Mouse (Mus musculus) embryonic facial prominence, embryonic 13.5 days (tissue): Measurements from ENCODE around the gene Six1. TPM values are rescaled to one million over a fixed set of nuclear protein-coding genes. Genes with fewer than 3 reads are reported as not detected.

ENCODE experiments used
- ATAC-seq: fragments of 200-750 bp; cut with Nextera tagmentation; 2 replicates; pipeline ENCODE4 v1.8.0; 2017; ENCODE audit warnings: low read depth; ENCODE audit not compliant: insufficient number of reproducible peaks, insufficient read depth, low FRiP score, low TSS enrichment
- H3K27ac ChIP-seq: fragments of 300-500 bp; sonication (generic); 2 replicates; pipeline ENCODE4 v1.5.1; 2015; ENCODE audit warnings: moderate library complexity, mild to moderate bottlenecking, inconsistent platforms
- H3K27me3 ChIP-seq: fragments of 300-500 bp; sonication (generic); 2 replicates; pipeline ENCODE4 v1.6.1; 2015; ENCODE audit warnings: mild to moderate bottlenecking, inconsistent platforms
- H3K36me3 ChIP-seq: fragments of 300-500 bp; sonication (generic); 2 replicates; pipeline ENCODE4 v1.6.1; 2015; ENCODE audit warnings: mild to moderate bottlenecking, inconsistent platforms
- H3K4me1 ChIP-seq: fragments of 300-500 bp; sonication (generic); 2 replicates; pipeline ENCODE4 v1.6.1; 2015; ENCODE audit warnings: inconsistent platforms
- H3K4me2 ChIP-seq: fragments of 300-500 bp; sonication (generic); 2 replicates; pipeline ENCODE4 v1.6.1; 2015; ENCODE audit warnings: moderate library complexity, mild to moderate bottlenecking, inconsistent platforms
- H3K4me3 ChIP-seq: fragments of 300-500 bp; sonication (generic); 2 replicates; pipeline ENCODE4 v1.5.1; 2015; ENCODE audit warnings: mild to moderate bottlenecking, inconsistent platforms
- H3K9ac ChIP-seq: fragments of 300-500 bp; sonication (generic); 2 replicates; pipeline ENCODE4 v1.6.1; 2015; ENCODE audit warnings: mild to moderate bottlenecking, inconsistent platforms
- H3K9me3 ChIP-seq: fragments of 300-500 bp; sonication (generic); 2 replicates; pipeline ENCODE4 v1.6.1; 2016; ENCODE audit warnings: inconsistent platforms
- WGBS: fragments of 180-500 bp; shearing (Covaris S2); methylation state at CpG from one replicate; pipeline ENCODE4 v1.1.7; 2015; ENCODE audit warnings: mixed read lengths; 5-methylcytosine and 5-hydroxymethylcytosine counted together
- polyA plus RNA-seq: library from polyadenylated mRNA; unstranded; fragments of >200 nt; fragmentation: Nextera tagmentation; extraction: Ambion mirVana; gene quantifications from 2 replicates; pipeline ENCODE4 v1.2.1, GENCODE M21; 2015

The Six1 gene
- polyA plus RNA-seq, 1 experiment from 2014 or later = 35.0 TPM

DNA sequence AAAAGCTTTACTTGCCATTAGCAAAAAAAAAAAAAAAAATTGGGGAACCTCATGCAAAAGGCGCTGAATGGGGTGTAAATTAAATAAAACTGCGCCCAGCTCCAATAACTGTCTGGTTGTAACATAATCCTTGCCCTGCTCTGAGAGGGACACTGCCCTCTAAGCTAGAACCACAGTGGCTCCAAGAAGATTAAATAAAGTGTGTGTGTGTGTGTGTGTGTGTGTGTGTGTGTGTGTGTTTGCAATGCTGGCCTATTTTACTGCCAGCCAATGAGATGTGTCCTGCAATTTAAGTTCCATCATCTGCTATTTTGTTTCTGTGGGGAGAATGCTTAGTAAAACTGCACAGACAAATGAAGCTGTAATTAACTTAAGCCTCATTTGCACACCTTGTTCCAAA is 6.1 kb downstream of the Six1 start:
- Histone ChIP-seq H3K27me3 (peaks cover 69% of the 10 kb centered on the region), H3K27ac (no peak overlapping the region), H3K4me2 (peak overlapping the region; percentile 73), H3K4me1 (peaks cover 50% of the 10 kb centered on the region), H3K9me3 (no peaks in the 10 kb centered on the region), H3K36me3 (peaks cover 5% of the 10 kb centered on the region; the same call in 1 of the 2 replicates), H3K9ac (no peak overlapping the region), H3K4me3 (peak overlapping the region; percentile 78; the same call in 1 of the 2 replicates)
- WGBS = 10% methylated on average over 2 of the region's 2 CpGs
- ATAC-seq = no peak

DNA sequence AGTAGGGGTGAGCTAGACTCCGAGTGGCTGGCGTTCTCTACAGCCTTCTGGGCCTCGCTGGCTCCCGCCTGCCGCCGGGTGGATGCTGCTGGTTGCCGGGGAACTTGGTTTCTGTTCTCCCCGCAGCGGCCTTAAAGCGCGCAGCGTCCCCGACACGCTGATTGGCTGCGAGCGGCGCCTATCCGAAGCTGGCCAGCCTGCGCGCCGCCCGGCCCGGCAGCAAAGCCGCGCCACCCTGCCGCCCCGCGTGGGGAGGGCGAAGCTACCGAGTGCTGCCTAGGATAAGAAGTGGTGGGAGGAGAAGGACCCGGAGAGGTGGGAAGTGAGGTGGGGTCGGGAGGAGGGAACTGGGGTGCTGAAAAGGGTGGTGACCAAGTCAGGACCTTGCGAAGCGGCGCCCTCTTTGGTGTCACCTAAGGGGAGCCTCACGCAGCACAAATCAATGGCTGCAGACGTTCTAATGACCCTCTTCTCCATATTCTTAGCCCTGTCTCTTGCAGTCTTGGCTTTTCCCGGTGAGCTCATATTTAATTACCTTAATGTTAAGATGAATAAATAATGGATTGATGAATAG is 7.0 kb downstream of the Six1 start:
- peak overlapping the region; percentile 99 for H3K9ac ChIP-seq
- H3K4me1 ChIP-seq = peaks cover 41% of the 10 kb centered on the region
- under 1% methylated on average over 38 of the region's 38 CpGs for WGBS
- peaks cover 5% of the 10 kb centered on the region; the same call in 1 of the 2 replicates for H3K36me3 ChIP-seq
- H3K27me3 ChIP-seq = peaks cover 62% of the 10 kb centered on the region
- peak; percentile 85 for ATAC-seq
- H3K4me2 ChIP-seq = peak overlapping the region; percentile 73
- H3K27ac ChIP-seq = peak overlapping the region; percentile 95
- H3K4me3 ChIP-seq = peak overlapping the region; percentile 78
- no peaks in the 10 kb centered on the region for H3K9me3 ChIP-seq

DNA sequence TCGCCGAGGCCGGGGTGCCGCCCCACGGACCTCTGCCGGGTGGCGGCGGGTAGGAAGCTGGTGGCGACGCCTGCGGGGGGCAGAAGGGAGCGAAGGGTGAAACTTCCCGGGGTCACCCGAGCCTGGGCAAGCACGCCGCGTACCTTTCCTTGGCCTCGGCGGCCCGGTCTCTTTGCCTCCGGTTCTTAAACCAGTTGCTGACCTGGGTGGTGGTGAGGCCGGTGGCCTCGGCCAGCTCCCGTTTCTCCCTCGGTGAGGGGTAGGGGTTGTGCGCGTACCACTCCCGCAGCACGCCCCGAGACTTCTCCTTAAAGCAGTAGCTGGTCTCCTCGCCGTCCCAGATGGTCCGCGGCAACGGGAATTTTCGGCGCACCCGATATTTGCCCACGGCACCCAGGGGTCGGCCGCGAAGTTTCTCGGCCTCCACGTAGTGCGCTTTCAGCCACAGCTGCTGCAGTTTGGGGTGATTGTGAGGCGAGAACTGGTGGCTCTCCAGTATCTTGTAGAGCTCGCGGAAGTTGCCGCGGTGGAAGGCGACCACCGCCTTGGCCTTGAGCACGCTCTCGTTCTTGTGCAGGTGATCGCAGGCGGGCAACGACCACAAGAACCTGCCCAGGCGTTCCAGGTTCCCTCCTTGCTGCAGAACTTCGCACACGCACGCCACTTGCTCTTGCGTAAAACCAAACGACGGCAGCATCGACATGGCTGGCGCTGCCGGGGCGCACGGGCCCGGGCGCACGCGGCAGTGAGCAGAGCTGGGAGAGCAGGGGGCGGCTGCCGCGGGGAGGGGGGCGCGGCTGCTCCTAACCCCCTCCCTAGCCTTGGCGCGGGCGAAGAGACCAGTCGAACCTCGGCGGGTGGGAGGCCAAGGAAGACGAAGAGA is 7.7 kb downstream of the Six1 start:
- no peaks in the 10 kb centered on the region for H3K9me3 ChIP-seq
- peak overlapping the region; percentile 78 for H3K4me3 ChIP-seq
- ATAC-seq = 0 out of 2 replicates have a peak, but pooled peaks have one; percentile 16
- H3K27ac ChIP-seq = peak overlapping the region; percentile 95
- peaks cover 5% of the 10 kb centered on the region; the same call in 1 of the 2 replicates for H3K36me3 ChIP-seq
- WGBS = under 1% methylated on average over 85 of the region's 85 CpGs
- H3K9ac ChIP-seq = peak overlapping the region; percentile 99
- H3K27me3 ChIP-seq = peaks cover 65% of the 10 kb centered on the region
- H3K4me1 ChIP-seq = peaks cover 41% of the 10 kb centered on the region
- H3K4me2 ChIP-seq = peak overlapping the region; percentile 73

DNA sequence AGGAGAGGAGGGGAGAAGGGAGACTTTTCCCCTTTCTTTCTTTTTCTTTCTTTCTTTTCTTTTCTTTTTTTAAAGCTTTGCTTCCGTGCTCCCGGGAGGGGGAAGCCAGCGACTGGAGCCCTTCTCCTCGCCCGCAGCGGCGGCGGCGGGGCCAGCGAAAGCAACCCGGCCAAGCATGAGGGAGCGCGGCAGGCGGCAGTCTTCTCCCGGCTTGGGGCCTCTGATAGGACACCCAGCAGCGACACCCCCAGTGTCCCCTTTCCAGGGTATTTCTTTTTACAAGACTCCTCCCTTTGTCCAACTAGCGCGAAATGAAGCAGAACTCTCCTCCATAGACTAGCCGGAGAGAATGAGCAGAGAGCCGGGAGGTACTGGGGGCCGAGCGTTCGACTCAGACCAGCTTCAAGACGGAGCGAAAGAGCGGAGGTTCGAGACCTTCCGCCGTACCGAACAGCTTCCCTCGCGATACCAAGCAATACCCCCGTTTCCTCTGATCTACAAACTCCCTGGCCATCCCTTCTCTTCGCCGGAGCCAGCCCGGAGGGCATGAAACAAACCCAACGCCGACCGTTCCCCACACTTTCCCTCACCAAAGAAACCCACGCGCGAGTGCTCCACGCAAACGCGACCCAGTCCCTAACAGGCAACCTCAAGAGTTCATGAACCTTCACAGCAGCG is 8.5 kb downstream of the Six1 start:
- Histone ChIP-seq H3K9me3 (no peaks in the 10 kb centered on the region), H3K27ac (peak overlapping the region; percentile 95), H3K9ac (peak overlapping the region; percentile 99), H3K4me1 (peaks cover 39% of the 10 kb centered on the region), H3K27me3 (peaks cover 59% of the 10 kb centered on the region), H3K4me3 (peak overlapping the region; percentile 78), H3K36me3 (peaks cover 5% of the 10 kb centered on the region; the same call in 1 of the 2 replicates), H3K4me2 (peak overlapping the region; percentile 73)
- ATAC-seq = no peak
- under 1% methylated on average over 46 of the region's 46 CpGs for WGBS

DNA sequence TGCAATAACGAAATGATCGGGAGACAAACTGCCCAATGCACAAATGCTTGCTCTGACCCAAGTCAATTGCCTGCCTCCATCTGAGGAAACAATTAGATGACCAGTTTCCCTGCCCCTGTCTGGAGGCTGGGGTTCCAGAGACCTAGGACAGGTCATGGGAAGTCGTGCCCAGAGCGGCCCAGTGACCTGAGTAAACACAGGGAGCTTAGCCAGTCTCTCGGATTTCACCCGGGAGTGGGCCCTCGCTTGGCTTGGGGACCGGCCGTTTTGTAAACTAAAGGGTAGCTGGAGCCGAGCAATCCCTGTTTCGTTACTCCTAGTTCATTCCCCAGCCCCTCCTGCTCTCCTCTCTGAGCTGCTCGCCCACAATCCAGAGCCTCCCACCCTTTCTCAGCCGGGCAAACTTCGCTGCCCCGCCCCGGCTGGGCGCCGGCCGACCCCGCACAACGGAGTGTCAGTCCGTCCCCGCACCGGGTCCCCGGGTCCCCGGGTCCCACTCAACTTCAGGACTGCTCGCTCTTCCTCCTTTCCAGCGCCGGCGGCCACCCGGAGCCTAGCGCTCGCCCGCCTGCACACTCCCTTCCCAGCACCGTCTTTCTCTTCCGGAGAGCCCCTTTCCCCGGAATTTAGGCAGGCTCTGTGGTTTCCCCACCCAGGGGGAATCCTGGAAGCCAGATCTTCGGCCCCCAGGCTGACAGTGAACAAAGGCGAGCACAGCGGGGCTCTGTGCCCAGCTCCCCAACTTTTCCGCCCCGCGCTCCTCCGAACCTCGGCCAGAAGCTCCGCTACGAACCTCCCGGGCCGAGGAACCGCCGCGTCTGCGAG is 9.3 kb downstream of the Six1 start:
- Histone ChIP-seq H3K4me2 (peak overlapping the region; percentile 73), H3K9ac (peak overlapping the region; percentile 99), H3K4me3 (peak overlapping the region; percentile 78), H3K27ac (peak overlapping the region; percentile 95), H3K9me3 (no peaks in the 10 kb centered on the region), H3K4me1 (peaks cover 42% of the 10 kb centered on the region), H3K36me3 (peaks cover 5% of the 10 kb centered on the region; the same call in 1 of the 2 replicates), H3K27me3 (peaks cover 59% of the 10 kb centered on the region)
- no peak for ATAC-seq
- under 1% methylated on average over 53 of the region's 53 CpGs for WGBS

DNA sequence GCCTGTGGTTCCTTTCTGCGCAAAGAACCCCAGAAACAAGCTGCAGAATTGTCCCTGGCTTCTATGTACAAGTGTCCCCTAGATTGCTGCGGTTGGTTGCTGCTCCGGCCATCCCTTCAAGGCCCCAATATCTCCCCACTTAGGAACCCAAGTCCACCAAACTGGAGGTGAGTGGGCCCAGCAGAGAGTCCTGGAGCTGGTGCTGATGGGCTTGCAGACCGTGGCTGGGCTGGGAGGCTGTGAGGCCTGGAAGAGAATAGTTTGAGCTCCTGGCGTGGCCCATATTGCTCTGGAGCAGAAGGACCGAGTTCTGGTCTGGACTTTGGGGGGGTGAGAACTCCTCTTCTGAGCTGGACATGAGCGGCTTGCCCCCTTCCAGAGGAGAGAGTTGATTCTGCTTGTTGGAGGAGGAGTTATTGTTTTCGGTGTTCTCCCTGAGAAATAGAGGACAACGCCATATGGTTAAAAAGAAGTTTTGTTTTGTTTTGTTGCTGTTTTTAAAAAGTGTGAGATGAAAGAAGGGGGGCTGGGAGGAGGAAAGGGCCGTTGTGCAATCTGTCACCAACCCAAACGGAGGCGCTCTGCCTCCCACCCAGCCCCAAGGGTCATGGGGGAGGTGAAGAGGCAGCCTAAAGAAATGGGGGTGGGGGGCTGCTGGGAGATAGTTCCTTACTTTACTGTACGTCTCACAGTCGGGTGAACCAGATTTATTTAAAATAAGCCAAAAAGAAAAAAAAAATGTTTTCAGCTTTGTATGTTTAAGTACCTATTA is 10.1 kb downstream of the Six1 start:
- no peaks in the 10 kb centered on the region for H3K9me3 ChIP-seq
- H3K27me3 ChIP-seq = peaks cover 51% of the 10 kb centered on the region
- peak overlapping the region; percentile 78 for H3K4me3 ChIP-seq
- WGBS = 18% methylated on average over 14 of the region's 14 CpGs
- peaks cover 5% of the 10 kb centered on the region; the same call in 1 of the 2 replicates for H3K36me3 ChIP-seq
- peak overlapping the region; percentile 95 for H3K27ac ChIP-seq
- no peak for ATAC-seq
- peak overlapping the region; percentile 99 for H3K9ac ChIP-seq
- H3K4me2 ChIP-seq = peak overlapping the region; percentile 73
- peaks cover 45% of the 10 kb centered on the region for H3K4me1 ChIP-seq

DNA sequence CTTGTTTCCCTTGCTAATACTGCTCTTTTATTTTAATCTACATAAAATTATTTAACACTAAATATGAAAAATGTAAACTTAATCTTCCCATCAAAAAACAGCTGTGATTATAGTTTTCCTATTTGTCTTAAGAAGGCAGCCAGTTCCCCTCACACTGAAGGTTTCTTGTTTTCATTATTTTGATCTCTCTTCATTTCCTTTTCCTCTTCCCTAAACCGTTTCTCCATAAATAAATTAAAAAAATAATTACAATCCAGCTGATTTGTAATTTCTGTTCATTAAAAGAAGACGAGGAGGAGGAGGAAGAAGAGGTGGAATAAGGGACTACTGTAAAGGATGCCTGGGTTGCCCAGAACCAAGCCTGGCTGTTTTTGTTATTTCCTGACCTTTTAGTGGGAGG is 10.8 kb downstream of the Six1 start:
- Histone ChIP-seq H3K36me3 (peaks cover 5% of the 10 kb centered on the region; the same call in 1 of the 2 replicates), H3K4me3 (peak overlapping the region; percentile 78), H3K4me1 (peaks cover 44% of the 10 kb centered on the region), H3K4me2 (peak overlapping the region; percentile 73), H3K9me3 (no peaks in the 10 kb centered on the region), H3K27me3 (peaks cover 45% of the 10 kb centered on the region), H3K27ac (peak overlapping the region; percentile 95), H3K9ac (peak overlapping the region; percentile 99)
- ATAC-seq = no peak
- WGBS = 4% methylated on average over 2 of the region's 2 CpGs

DNA sequence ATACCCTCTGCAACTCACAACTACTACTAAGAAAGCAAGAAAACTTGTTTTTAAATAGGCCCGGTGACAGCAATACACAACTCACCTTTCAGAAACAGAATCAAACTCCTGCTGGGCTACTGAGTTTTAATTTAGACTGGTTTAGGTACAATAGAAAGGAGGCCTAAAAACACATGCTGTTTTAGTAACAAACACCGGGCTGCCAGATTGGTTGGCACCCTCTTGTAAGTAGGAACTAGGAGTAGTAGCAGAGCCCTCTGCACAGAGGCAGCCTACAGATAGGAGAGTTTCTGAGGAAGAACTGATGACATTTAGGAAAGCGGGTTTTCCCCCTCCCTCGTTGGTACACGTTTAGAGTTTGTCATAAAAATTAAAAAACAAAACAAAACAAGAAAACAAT is 11.3 kb downstream of the Six1 start:
- Histone ChIP-seq H3K4me1 (peaks cover 45% of the 10 kb centered on the region), H3K9ac (peak overlapping the region; percentile 74), H3K9me3 (no peaks in the 10 kb centered on the region), H3K4me2 (peak overlapping the region; percentile 73), H3K4me3 (peak overlapping the region; percentile 78), H3K27ac (no peak overlapping the region), H3K27me3 (peaks cover 45% of the 10 kb centered on the region), H3K36me3 (peaks cover 5% of the 10 kb centered on the region; the same call in 1 of the 2 replicates)
- ATAC-seq = no peak
- whole genome bisulfite sequencing = 15% methylated on average over 5 of the region's 5 CpGs

DNA sequence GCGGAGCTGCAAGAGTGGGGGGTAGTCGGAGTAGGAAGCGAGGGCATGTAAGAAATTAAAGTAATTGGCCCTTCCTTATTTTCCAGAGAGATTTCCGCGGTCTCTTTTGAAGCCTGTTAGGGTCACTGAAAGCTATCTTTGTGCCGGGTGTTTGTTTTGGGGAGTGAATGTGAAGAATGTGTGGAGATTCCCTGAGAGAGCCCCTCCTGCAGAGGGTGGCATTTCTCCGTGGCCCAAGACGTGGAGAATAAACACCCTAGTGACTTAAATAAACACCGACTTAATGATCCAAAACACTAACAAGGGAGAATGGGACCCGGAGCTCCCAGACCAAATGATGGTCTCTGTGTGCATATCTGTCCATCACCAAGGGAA is 12.4 kb downstream of the Six1 start:
- peak overlapping the region; percentile 73 for H3K4me2 ChIP-seq
- H3K36me3 ChIP-seq = peaks cover 5% of the 10 kb centered on the region; the same call in 1 of the 2 replicates
- H3K9ac ChIP-seq = peak overlapping the region; percentile 82
- peaks cover 36% of the 10 kb centered on the region for H3K27me3 ChIP-seq
- peak overlapping the region; percentile 77 for H3K27ac ChIP-seq
- H3K9me3 ChIP-seq = no peaks in the 10 kb centered on the region
- WGBS = 4% methylated on average over 10 of the region's 10 CpGs
- H3K4me1 ChIP-seq = peaks cover 47% of the 10 kb centered on the region
- no peak for ATAC-seq
- peak overlapping the region; percentile 78 for H3K4me3 ChIP-seq

DNA sequence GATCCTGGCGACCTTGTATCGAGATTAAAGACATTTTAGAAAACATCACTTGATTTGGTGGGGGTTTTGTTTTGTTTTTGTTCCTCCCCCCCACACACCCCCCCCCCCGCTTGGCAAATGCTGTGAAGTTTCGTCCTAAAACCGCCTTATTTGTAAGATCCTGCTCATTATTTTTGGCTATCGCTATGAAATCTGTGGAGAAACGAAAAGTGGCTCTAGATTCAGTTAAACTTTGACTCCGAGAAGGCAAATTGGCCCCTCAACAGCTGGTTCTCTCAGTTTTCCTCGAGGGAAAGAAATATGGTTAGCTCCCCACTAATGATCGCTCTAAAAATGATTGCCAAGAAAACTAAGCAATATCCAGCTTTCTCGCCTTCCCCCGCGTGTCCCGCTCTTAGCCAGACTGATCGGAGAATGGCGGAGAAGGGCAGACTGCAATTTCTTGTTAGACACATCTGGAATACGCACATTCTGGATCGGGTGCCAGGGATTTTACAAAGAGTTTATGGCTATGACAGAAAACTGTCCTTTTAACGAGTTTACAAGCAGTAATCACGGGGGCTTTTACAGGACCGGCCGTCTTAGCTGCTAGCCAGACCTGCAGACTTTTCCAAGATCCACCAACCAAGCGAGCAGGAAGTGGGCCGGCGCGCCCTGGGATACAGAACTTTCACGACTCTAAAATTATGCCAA is 13.0 kb downstream of the Six1 start:
- ATAC-seq = no peak
- peaks cover 49% of the 10 kb centered on the region for H3K4me1 ChIP-seq
- H3K36me3 ChIP-seq = peaks cover 5% of the 10 kb centered on the region; the same call in 1 of the 2 replicates
- 3% methylated on average over 27 of the region's 27 CpGs for WGBS
- peak overlapping the region; percentile 82 for H3K9ac ChIP-seq
- peak overlapping the region; percentile 77 for H3K27ac ChIP-seq
- H3K4me3 ChIP-seq = peak overlapping the region; percentile 78
- peak overlapping the region; percentile 73 for H3K4me2 ChIP-seq
- peaks cover 35% of the 10 kb centered on the region for H3K27me3 ChIP-seq
- H3K9me3 ChIP-seq = no peaks in the 10 kb centered on the region
